Mouse (Mus musculus): ENCODE measurements around the gene Slco6d1. TPM values are rescaled to one million over a fixed set of nuclear protein-coding genes. Genes with fewer than 3 reads are reported as not detected.
"Not testable (repeated sequence)": the region's sequence is repeated elsewhere in the genome, so short reads cannot be mapped to it uniquely, and the experiment has no call there.

Gene Slco6d1
- polyA plus RNA-seq (2014; fragmentation: Nextera tagmentation; extraction: Ambion mirVana): not detected in 2 replicates

DNA sequence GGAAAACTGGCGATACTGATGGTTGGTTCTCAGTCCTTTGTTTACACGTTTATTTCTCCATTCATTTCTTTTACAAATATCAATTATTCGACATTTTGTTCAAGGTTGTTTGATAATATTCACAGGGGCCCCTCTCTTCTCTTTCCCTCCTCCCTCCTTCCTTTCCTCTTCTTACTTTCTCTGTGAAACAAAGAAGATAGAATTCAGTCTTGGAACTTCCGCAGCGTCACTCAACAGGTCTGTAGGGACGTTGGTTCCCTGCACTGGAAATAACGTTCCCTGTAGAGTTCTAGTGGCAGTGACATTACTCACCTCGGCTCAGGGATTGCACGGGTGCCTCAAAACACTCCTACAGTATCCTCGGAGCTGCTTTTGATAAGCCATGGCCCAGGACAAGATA lies at the start of gene Slco6d1:
Slco6d1 (plus strand) TSS at position 301 of the 400 bp plus-strand sequence.
- no peak within 1 kb of the TSS for H3K27ac ChIP-seq (ENCODE audit: low read depth, low read length)
- no peak within 1 kb of the TSS for H3K9ac ChIP-seq (ENCODE audit: low read length)
- WGBS: 86% methylated on average over 10 of the region's 10 CpGs
- H3K9me3 ChIP-seq (ENCODE audit: control insufficient read depth, low read length): no peaks in the 10 kb centered on the region
- no peaks in the 10 kb centered on the region for H3K27me3 ChIP-seq (ENCODE audit: control insufficient read depth, insufficient read depth, low read length)
- no peaks in the 10 kb centered on the region for H3K36me3 ChIP-seq (ENCODE audit: control insufficient read depth, insufficient read depth, low read length)
- H3K4me2 ChIP-seq (ENCODE audit: low read depth): no peak within 1 kb of the TSS
- H3K4me1 ChIP-seq (ENCODE audit: control insufficient read depth, insufficient read depth, low read length): no peaks in the 10 kb centered on the region
- H3K4me3 ChIP-seq (ENCODE audit: low read depth, low read length): no peak within 1 kb of the TSS
- no peak for DNase-seq (ENCODE audit: low spot score)
- no peak for ATAC-seq (ENCODE audit: insufficient read depth, low FRiP score, low TSS enrichment)

DNA sequence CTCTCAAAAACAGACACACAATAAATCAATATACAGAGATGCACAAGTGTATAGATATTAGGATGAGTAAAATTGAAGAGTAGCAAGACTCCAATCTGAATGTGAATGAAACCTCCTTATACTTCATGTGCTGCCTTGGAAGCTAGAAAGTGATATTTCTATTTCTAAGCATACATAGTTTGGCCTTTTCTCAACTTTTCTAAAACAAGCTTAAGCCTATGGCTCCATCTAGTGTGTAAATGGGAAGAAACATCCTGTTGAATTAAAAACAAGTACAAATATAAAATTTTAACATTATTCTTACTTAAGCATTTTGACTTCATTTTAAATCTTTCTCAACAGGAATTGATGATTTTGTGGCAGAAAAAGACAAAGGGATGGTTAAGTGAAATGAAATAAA lies 28.9 kb upstream of the Slco6d1 start:
- Histone ChIP-seq H3K4me3 (ENCODE audit: low read depth, low read length) (no peak overlapping the region), H3K36me3 (ENCODE audit: control insufficient read depth, insufficient read depth, low read length) (no peaks in the 10 kb centered on the region), H3K9ac (ENCODE audit: low read length) (no peak overlapping the region), H3K27ac (ENCODE audit: low read depth, low read length) (no peak overlapping the region), H3K9me3 (ENCODE audit: control insufficient read depth, low read length) (no peaks in the 10 kb centered on the region), H3K4me2 (ENCODE audit: low read depth) (no peak overlapping the region), H3K4me1 (ENCODE audit: control insufficient read depth, insufficient read depth, low read length) (no peaks in the 10 kb centered on the region), H3K27me3 (ENCODE audit: control insufficient read depth, insufficient read depth, low read length) (no peaks in the 10 kb centered on the region)
- no peak for ATAC-seq (ENCODE audit: insufficient read depth, low FRiP score, low TSS enrichment)
- no peak for DNase-seq (ENCODE audit: low spot score)

- Histone ChIP-seq H3K4me1 (ENCODE audit: control insufficient read depth, insufficient read depth, low read length) (no peaks in the 10 kb centered on the region), H3K9me3 (ENCODE audit: control insufficient read depth, low read length) (no peaks in the 10 kb centered on the region), H3K27me3 (ENCODE audit: control insufficient read depth, insufficient read depth, low read length) (no peaks in the 10 kb centered on the region), H3K9ac (ENCODE audit: low read length) (no peak overlapping the region), H3K27ac (ENCODE audit: low read depth, low read length) (no peak overlapping the region), H3K36me3 (ENCODE audit: control insufficient read depth, insufficient read depth, low read length) (no peaks in the 10 kb centered on the region), H3K4me3 (ENCODE audit: low read depth, low read length) (no peak overlapping the region), H3K4me2 (ENCODE audit: low read depth) (no peak overlapping the region)
- 80% methylated on average over 4 of the region's 4 CpGs for WGBS
- DNase-seq (ENCODE audit: low spot score): no peak
- ATAC-seq (ENCODE audit: insufficient read depth, low FRiP score, low TSS enrichment): no peak
Measured at GRCm38 (mm10) chr1:98447929-98448328, 27.0 kb downstream of the Slco6d1 start.

DNA sequence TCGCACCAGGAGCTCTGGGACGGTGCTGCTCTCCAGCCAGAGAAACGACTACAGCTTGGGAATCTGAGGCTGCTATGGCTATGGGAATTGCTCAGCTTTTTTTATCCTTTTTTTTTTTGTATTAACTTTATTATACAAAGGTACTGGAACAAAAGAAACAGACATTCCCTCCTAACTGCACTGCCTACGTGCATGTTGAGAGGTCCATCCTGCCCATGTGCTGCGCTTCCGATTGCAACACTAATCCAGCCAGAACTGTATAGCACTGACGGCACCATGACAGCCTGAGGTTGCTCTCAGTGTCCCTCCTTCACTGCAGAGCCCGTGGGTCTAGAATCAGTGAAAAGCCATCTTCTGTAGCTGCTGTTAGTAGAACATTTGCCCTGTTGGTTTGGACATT lies 38.3 kb downstream of the Slco6d1 start:
- H3K4me2 ChIP-seq (ENCODE audit: low read depth); H3K27ac ChIP-seq (ENCODE audit: low read depth, low read length); H3K4me3 ChIP-seq (ENCODE audit: low read depth, low read length); H3K36me3 ChIP-seq (ENCODE audit: control insufficient read depth, insufficient read depth, low read length); DNase-seq (ENCODE audit: low spot score); H3K9me3 ChIP-seq (ENCODE audit: control insufficient read depth, low read length); ATAC-seq (ENCODE audit: insufficient read depth, low FRiP score, low TSS enrichment); H3K27me3 ChIP-seq (ENCODE audit: control insufficient read depth, insufficient read depth, low read length); H3K9ac ChIP-seq (ENCODE audit: low read length); H3K4me1 ChIP-seq (ENCODE audit: control insufficient read depth, insufficient read depth, low read length): not testable (repeated sequence)
- WGBS: 94% methylated on average over 8 of the region's 8 CpGs

DNA sequence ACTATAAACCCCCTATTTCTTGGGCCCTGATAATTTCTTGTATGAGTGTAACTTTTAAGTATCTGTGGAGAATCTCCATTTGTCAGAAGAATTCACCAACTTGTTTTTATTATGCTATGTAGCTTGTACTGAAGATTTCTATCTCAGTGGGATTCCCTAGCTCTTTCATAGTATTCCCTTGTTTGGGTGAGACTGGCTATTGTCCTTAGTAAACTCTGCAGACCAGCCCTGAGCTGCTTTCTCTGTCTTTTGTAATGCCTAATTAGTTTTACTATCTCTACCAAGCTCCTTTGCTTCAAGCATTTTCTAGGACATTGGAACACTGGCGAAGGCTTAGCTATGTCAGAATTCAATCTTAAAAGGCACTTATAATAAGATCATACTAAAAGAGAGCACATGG lies 55.5 kb downstream of the Slco6d1 start:
- 81% methylated on average over 1 of the region's 1 CpGs for WGBS
- not testable (repeated sequence) for H3K27me3 ChIP-seq (ENCODE audit: control insufficient read depth, insufficient read depth, low read length); H3K36me3 ChIP-seq (ENCODE audit: control insufficient read depth, insufficient read depth, low read length); H3K9me3 ChIP-seq (ENCODE audit: control insufficient read depth, low read length); H3K4me3 ChIP-seq (ENCODE audit: low read depth, low read length); H3K4me1 ChIP-seq (ENCODE audit: control insufficient read depth, insufficient read depth, low read length); DNase-seq (ENCODE audit: low spot score); ATAC-seq (ENCODE audit: insufficient read depth, low FRiP score, low TSS enrichment); H3K27ac ChIP-seq (ENCODE audit: low read depth, low read length); H3K9ac ChIP-seq (ENCODE audit: low read length); H3K4me2 ChIP-seq (ENCODE audit: low read depth)

GRCm38 (mm10) chr1:98479243-98479642 lies 58.3 kb downstream of the Slco6d1 start:
- ATAC-seq (ENCODE audit: insufficient read depth, low FRiP score, low TSS enrichment) (no peak), DNase-seq (ENCODE audit: low spot score) (no peak)
- Histone ChIP-seq H3K36me3 (ENCODE audit: control insufficient read depth, insufficient read depth, low read length) (no peaks in the 10 kb centered on the region), H3K9ac (ENCODE audit: low read length) (no peak overlapping the region), H3K27ac (ENCODE audit: low read depth, low read length) (no peak overlapping the region), H3K9me3 (ENCODE audit: control insufficient read depth, low read length) (no peaks in the 10 kb centered on the region), H3K4me2 (ENCODE audit: low read depth) (no peak overlapping the region), H3K27me3 (ENCODE audit: control insufficient read depth, insufficient read depth, low read length) (no peaks in the 10 kb centered on the region), H3K4me3 (ENCODE audit: low read depth, low read length) (no peak overlapping the region), H3K4me1 (ENCODE audit: control insufficient read depth, insufficient read depth, low read length) (no peaks in the 10 kb centered on the region)
- WGBS: 78% methylated on average over 2 of the region's 2 CpGs

GRCm38 (mm10) chr1:98505982-98506381 lies 85.1 kb downstream of the Slco6d1 start:
- ATAC-seq (ENCODE audit: insufficient read depth, low FRiP score, low TSS enrichment): no peak
- WGBS: 90% methylated on average over 2 of the region's 2 CpGs

GRCm38 (mm10) chr1:98522977-98523376 lies 102.1 kb downstream of the Slco6d1 start:
- DNase-seq (ENCODE audit: low spot score) (no peak), ATAC-seq (ENCODE audit: insufficient read depth, low FRiP score, low TSS enrichment) (no peak)
- H3K4me3 ChIP-seq (ENCODE audit: low read depth, low read length): no peak overlapping the region
- H3K27me3 ChIP-seq (ENCODE audit: control insufficient read depth, insufficient read depth, low read length): no peaks in the 10 kb centered on the region
- H3K4me1 ChIP-seq (ENCODE audit: control insufficient read depth, insufficient read depth, low read length): no peaks in the 10 kb centered on the region
- H3K4me2 ChIP-seq (ENCODE audit: low read depth): no peak overlapping the region
- H3K36me3 ChIP-seq (ENCODE audit: control insufficient read depth, insufficient read depth, low read length): no peaks in the 10 kb centered on the region
- no peak overlapping the region for H3K9ac ChIP-seq (ENCODE audit: low read length)
- no peaks in the 10 kb centered on the region for H3K9me3 ChIP-seq (ENCODE audit: control insufficient read depth, low read length)
- H3K27ac ChIP-seq (ENCODE audit: low read depth, low read length): no peak overlapping the region
- WGBS: 80% methylated on average over 2 of the region's 2 CpGs

More at GRCm38 (mm10) chr1:98505982-98506381, 85.1 kb downstream of the Slco6d1 start:
- no peak for DNase-seq (ENCODE audit: low spot score)
- Histone ChIP-seq H3K9ac (ENCODE audit: low read length) (no peak overlapping the region), H3K36me3 (ENCODE audit: control insufficient read depth, insufficient read depth, low read length) (no peaks in the 10 kb centered on the region), H3K27me3 (ENCODE audit: control insufficient read depth, insufficient read depth, low read length) (no peaks in the 10 kb centered on the region), H3K4me3 (ENCODE audit: low read depth, low read length) (no peak overlapping the region), H3K4me1 (ENCODE audit: control insufficient read depth, insufficient read depth, low read length) (no peaks in the 10 kb centered on the region), H3K4me2 (ENCODE audit: low read depth) (no peak overlapping the region), H3K9me3 (ENCODE audit: control insufficient read depth, low read length) (no peaks in the 10 kb centered on the region), H3K27ac (ENCODE audit: low read depth, low read length) (no peak overlapping the region)

DNA sequence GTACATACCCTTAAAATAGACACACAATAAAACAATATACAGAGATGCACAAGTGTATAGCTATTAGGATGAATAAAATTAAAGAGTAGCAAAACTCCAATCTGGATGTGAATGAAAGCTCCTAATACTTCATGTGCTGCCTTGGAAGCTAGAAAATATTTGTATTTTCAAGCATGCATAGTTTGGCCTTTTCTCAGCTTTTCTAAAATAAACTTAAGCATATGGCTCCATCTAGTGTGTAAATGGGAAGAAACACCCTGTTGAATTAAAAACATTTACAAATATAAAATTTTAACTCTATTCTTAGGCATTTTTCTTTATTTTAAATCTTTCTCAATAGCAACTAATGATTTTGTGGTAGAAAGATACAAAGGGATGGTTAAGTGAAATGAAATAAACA lies 102.6 kb downstream of the Slco6d1 start:
- Histone ChIP-seq H3K27me3 (ENCODE audit: control insufficient read depth, insufficient read depth, low read length) (no peaks in the 10 kb centered on the region), H3K4me3 (ENCODE audit: low read depth, low read length) (no peak overlapping the region), H3K4me2 (ENCODE audit: low read depth) (no peak overlapping the region), H3K27ac (ENCODE audit: low read depth, low read length) (no peak overlapping the region), H3K36me3 (ENCODE audit: control insufficient read depth, insufficient read depth, low read length) (no peaks in the 10 kb centered on the region), H3K9me3 (ENCODE audit: control insufficient read depth, low read length) (no peaks in the 10 kb centered on the region), H3K9ac (ENCODE audit: low read length) (no peak overlapping the region), H3K4me1 (ENCODE audit: control insufficient read depth, insufficient read depth, low read length) (no peaks in the 10 kb centered on the region)
- DNase-seq (ENCODE audit: low spot score): no peak
- no peak for ATAC-seq (ENCODE audit: insufficient read depth, low FRiP score, low TSS enrichment)
